Mouse (Mus musculus) MEL (cell line): Measurements from ENCODE around the gene Arl5b.

Experiments
- CHD1 ChIP-seq: IDR thresholded peaks from 2 replicates; pipeline ENCODE4 v1.6.1; 2012; ENCODE audit warnings: low read depth, mild to moderate bottlenecking, inconsistent platforms, low read length, improper control_type of control experiment
- CTCF ChIP-seq, 3 experiments: IDR thresholded peaks in 2 of 3; conservative IDR thresholded peaks in 1 of 3; 2 replicates each; pipeline ENCODE4 v1.5.1; 2011 to 2012; ENCODE audit warnings: low read length in 3 of 3, low read depth in 2 of 3, mild to moderate bottlenecking in 2 of 3, improper control_type of control experiment in 1 of 3, inconsistent platforms in 1 of 3, mixed read lengths in 1 of 3, moderate library complexity in 1 of 3; ENCODE audit not compliant: control insufficient read depth in 1 of 3, insufficient read depth in 1 of 3, poor library complexity in 1 of 3, severe bottlenecking in 1 of 3
- E2F4 ChIP-seq: IDR thresholded peaks from 2 replicates; pipeline ENCODE4 v1.6.1; 2011; ENCODE audit warnings: low read depth, low read length, improper control_type of control experiment, borderline replicate concordance
- EP300 ChIP-seq, 2 experiments: IDR thresholded peaks; 2 replicates each; pipeline ENCODE4 v1.6.1; 2011; ENCODE audit warnings: improper control_type of control experiment in 2 of 2, low read length in 2 of 2, low read depth in 1 of 2, mild to moderate bottlenecking in 1 of 2
- HCFC1 ChIP-seq: IDR thresholded peaks from 2 replicates; pipeline ENCODE4 v1.6.1; 2012; ENCODE audit warnings: low read depth, mild to moderate bottlenecking, inconsistent platforms, low read length, improper control_type of control experiment, moderate library complexity
- MAZ ChIP-seq: IDR thresholded peaks from 2 replicates; pipeline ENCODE4 v1.6.1; 2012; ENCODE audit warnings: low read depth, mild to moderate bottlenecking, inconsistent platforms, low read length, improper control_type of control experiment
- POLR2A ChIP-seq, 2 experiments: IDR thresholded peaks; 2 replicates each; pipeline ENCODE4 v1.6.1; 2011 to 2012; ENCODE audit warnings: low read length in 2 of 2, mild to moderate bottlenecking in 2 of 2, control low read depth in 1 of 2, improper control_type of control experiment in 1 of 2, low read depth in 1 of 2, moderate library complexity in 1 of 2; ENCODE audit not compliant: control insufficient read depth in 1 of 2, insufficient read depth in 1 of 2, poor library complexity in 1 of 2
- POLR2AphosphoS2 ChIP-seq: IDR thresholded peaks from 2 replicates; pipeline ENCODE4 v1.6.1; 2011; ENCODE audit warnings: low read length, improper control_type of control experiment
- SMC3 ChIP-seq: IDR thresholded peaks from 2 replicates; pipeline ENCODE4 v1.6.1; 2011; ENCODE audit warnings: low read depth, low read length, improper control_type of control experiment
- USF1 ChIP-seq: IDR thresholded peaks from 2 replicates; pipeline ENCODE4 v1.6.1; 2014; ENCODE audit warnings: low read depth, mild to moderate bottlenecking, inconsistent platforms, low read length, improper control_type of control experiment, moderate library complexity
- USF2 ChIP-seq, 2 experiments: IDR thresholded peaks; 2 replicates each; pipeline ENCODE4 v1.6.1; 2011 to 2012; ENCODE audit warnings: improper control_type of control experiment in 2 of 2, low read length in 2 of 2, borderline replicate concordance in 1 of 2, inconsistent platforms in 1 of 2, low read depth in 1 of 2, mild to moderate bottlenecking in 1 of 2; ENCODE audit not compliant: insufficient read depth in 1 of 2
- ZC3H11A ChIP-seq: IDR thresholded peaks from 2 replicates; pipeline ENCODE4 v1.6.1; 2012; ENCODE audit warnings: low read depth, mild to moderate bottlenecking, inconsistent platforms, low read length, improper control_type of control experiment
- ZNF384 ChIP-seq: IDR thresholded peaks from 2 replicates; pipeline ENCODE4 v1.6.1; 2012; ENCODE audit warnings: low read depth, mild to moderate bottlenecking, inconsistent platforms, low read length, improper control_type of control experiment

DNA sequence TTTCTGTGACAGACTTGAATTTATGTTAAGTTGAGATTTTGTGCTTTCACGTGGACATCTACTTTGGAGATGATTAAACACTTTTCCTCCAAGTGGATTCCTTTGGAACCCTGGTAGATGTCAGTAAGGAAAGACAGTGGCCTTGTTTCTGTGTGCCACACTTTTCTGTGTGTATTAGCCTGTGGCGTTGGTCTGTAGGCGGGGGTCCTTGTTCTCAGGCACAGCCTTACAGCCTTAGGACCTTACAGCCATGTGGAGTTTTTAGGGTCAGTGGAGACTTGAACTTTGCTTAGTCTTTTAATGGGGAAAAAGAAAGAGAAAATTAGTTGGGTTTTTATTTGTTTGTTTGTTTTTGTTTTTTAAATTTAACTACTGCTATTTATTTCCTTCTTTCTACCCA, 11.7 kb downstream of the Arl5b start:
- TF ChIP-seq POLR2AphosphoS2 (no peak), CTCF (IDR thresholded peaks at IDR 0.05 in 2 of 3, conservative IDR thresholded peaks at IDR 0.05 in 1 of 3; ENCODE audit: control insufficient read depth in 1 of 3, insufficient read depth in 1 of 3, low read depth in 2 of 3, low read length in 3 of 3, poor library complexity in 1 of 3, severe bottlenecking in 1 of 3) (no peak), ZC3H11A (no peak), USF1 (no peak), E2F4 (no peak), USF2 (IDR thresholded peaks at IDR 0.05; ENCODE audit: borderline replicate concordance in 1 of 2, insufficient read depth in 1 of 2, low read depth in 1 of 2, low read length in 2 of 2) (no peak), HCFC1 (no peak), POLR2A (IDR thresholded peaks at IDR 0.05; ENCODE audit: control insufficient read depth in 1 of 2, insufficient read depth in 1 of 2, low read depth in 1 of 2, low read length in 2 of 2, poor library complexity in 1 of 2) (no peak), CHD1 (no peak), MAZ (no peak), ZNF384 (no peak), SMC3 (no peak), EP300 (IDR thresholded peaks at IDR 0.05; ENCODE audit: low read depth in 1 of 2, low read length in 2 of 2) (no peak)
